Mouse (Mus musculus): ENCODE data around the gene Klf4. TPM values are rescaled to one million over a fixed set of nuclear protein-coding genes. Genes with fewer than 3 reads are reported as not detected.
A peak's percentile ranks its signal among the peaks of the same experiment; 100 is the strongest.

Klf4 gene
- total RNA-seq (2017) = 12.3 and 17.2 TPM in 2 replicates

GRCm38 (mm10) chr4:55532407-55533195 is at the start of gene Klf4:
Gene Klf4, minus strand, starts transcription at chr4:55532466.
- ATAC-seq (replicated peaks in 1 of 2; ENCODE audit: insufficient read depth in 1 of 2, low FRiP score in 2 of 2, low TSS enrichment in 1 of 2, low read depth in 1 of 2, poor library complexity in 2 of 2, severe bottlenecking in 2 of 2) = peak; percentile 44 to 50

DNA sequence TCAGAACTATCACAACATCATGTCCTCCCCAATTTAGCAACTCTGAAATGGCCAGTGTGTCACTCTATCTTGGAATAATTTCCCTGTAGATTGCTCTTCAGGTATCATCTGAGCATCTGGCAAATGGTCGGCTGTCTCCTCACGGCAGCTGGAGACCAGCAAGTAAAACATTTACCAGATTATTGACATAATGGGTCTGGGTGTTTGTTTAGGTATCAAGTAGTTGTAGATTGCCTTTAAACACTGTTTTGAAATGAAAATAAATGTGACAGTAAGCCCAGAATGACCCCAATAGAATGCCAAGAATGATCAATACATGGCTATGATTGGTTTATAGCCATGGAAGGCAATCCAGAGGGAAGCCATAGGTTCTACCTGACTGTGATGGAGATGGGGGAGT is 39.2 kb upstream of the Klf4 start:
- ATAC-seq (replicated peaks in 1 of 2; ENCODE audit: insufficient read depth in 1 of 2, low FRiP score in 2 of 2, low TSS enrichment in 1 of 2, low read depth in 1 of 2, poor library complexity in 2 of 2, severe bottlenecking in 2 of 2) = no peak

DNA sequence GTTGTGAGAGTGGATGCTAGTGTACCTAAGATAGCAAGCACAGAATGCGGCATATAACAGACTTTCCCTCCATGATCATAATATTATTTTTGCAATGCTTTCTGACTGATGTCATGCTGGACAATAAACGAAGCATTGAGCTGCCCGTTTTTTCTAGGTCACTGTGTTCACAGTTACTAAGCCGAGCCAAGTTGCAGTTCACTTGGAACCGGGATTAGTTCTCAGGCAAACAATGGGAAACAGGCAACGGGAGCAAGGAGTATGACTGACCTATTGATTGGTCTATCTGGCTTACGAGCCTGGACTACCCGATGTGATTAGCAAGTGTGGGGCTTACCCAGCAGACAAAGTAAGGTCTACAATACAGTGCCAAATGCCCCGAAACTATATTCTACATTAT is 35.7 kb upstream of the Klf4 start:
- ATAC-seq (replicated peaks in 1 of 2; ENCODE audit: insufficient read depth in 1 of 2, low FRiP score in 2 of 2, low TSS enrichment in 1 of 2, low read depth in 1 of 2, poor library complexity in 2 of 2, severe bottlenecking in 2 of 2) = no peak

DNA sequence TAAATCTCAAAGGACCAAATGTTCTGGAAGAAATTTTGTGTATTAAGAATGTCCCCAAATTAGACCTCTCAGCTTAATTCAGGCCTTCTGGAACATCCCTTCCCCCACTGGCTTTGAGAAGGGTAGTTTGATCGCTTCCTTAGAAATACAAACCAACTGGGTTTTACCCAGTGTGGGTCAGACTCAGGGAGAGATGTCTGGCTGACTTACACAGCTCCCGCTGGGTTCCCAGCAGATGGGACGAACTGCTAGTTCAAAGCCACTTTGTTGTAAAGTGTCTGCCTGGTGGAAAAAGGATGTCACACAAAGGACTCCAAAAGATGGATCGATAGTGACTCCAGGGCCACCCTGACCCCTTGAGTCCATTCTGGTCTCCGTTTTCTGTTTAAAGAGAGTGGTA is 35.3 kb upstream of the Klf4 start:
- ATAC-seq (replicated peaks in 1 of 2; ENCODE audit: insufficient read depth in 1 of 2, low FRiP score in 2 of 2, low TSS enrichment in 1 of 2, low read depth in 1 of 2, poor library complexity in 2 of 2, severe bottlenecking in 2 of 2) = no peak

DNA sequence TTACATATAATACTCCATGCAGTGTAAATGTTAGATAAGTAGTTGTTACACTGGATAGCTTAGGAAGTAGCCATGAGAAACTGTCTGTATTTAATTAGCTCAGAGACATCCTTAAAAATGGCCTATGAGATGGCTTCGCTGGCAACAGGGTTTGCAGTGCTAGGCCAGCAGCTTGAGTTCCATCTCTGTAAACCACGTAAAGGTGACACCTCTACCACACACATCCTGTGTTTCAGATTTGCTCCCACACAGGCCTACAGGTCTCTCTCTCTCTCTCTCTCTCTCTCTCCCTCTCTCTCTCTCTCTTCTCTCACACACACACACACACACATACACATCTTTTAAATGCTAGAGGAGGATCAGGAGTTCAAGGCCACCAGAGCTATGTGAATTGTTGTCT is 32.1 kb upstream of the Klf4 start:
- ATAC-seq (replicated peaks in 1 of 2; ENCODE audit: insufficient read depth in 1 of 2, low FRiP score in 2 of 2, low TSS enrichment in 1 of 2, low read depth in 1 of 2, poor library complexity in 2 of 2, severe bottlenecking in 2 of 2) = no peak

- no peak for ATAC-seq (replicated peaks in 1 of 2; ENCODE audit: insufficient read depth in 1 of 2, low FRiP score in 2 of 2, low TSS enrichment in 1 of 2, low read depth in 1 of 2, poor library complexity in 2 of 2, severe bottlenecking in 2 of 2)
Measured at GRCm38 (mm10) chr4:55563050-55563449, 30.8 kb upstream of the Klf4 start.

GRCm38 (mm10) chr4:55562062-55562461 is 29.8 kb upstream of the Klf4 start:
- no peak for ATAC-seq (replicated peaks in 1 of 2; ENCODE audit: insufficient read depth in 1 of 2, low FRiP score in 2 of 2, low TSS enrichment in 1 of 2, low read depth in 1 of 2, poor library complexity in 2 of 2, severe bottlenecking in 2 of 2)

DNA sequence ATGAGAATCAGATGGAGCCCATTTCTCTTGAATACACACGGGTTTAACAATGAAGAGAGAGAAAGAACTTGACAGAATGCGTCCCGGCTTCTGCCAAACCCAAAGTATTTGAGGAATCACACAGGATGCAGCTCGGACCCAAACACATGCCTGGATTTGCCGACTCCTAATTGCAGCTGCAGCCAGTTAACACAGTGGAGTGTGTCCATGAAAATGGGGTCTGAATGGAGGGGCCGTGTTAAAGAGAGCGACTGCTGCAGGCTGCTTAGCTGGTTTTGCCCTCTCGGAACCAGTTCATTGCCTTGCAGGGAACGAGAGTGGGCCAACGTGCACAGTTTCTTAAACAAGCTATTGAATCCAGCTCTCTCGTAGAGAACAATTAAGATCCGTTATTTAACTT is 14.6 kb upstream of the Klf4 start:
- no peak for ATAC-seq (replicated peaks in 1 of 2; ENCODE audit: insufficient read depth in 1 of 2, low FRiP score in 2 of 2, low TSS enrichment in 1 of 2, low read depth in 1 of 2, poor library complexity in 2 of 2, severe bottlenecking in 2 of 2)

DNA sequence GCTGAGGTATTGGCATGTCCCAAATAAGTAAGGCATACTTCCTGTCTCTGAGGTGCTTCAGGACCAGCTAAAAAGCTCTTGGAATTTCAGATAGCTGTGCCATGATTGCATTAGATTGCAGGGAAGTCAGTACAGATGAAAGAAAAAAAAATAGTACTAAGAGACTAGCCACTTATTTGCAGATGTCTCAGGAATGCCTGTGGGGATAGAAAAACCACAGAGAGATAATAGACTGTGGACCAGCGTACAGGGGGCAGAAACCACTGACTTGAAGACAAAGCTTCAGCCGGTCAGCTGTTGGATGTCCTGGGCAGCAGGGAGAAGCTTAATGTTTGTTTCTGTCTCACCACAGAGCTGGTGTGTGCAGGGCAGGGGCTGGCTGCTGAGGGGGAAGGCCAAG is 10.5 kb upstream of the Klf4 start:
- ATAC-seq (replicated peaks in 1 of 2; ENCODE audit: insufficient read depth in 1 of 2, low FRiP score in 2 of 2, low TSS enrichment in 1 of 2, low read depth in 1 of 2, poor library complexity in 2 of 2, severe bottlenecking in 2 of 2) = no peak

DNA sequence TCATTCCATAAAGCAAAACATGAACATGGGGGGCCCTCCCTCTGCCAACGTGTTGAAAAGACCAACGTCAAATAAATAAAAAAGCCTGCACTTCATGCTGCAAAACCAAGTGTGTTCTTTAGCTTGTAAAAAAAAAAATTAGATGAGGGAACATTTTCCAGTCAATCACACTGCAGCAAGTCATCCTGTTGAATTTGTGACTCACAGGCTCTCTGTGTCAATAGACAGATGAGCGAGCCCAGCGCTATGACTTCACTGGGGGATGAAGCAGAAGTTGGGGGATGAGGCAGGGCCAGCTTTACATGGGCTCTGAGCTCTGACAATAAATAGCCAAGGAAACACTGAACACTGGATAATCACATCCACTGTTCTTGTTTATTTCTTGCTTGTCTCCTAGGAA is 9.4 kb upstream of the Klf4 start:
- no peak for ATAC-seq (replicated peaks in 1 of 2; ENCODE audit: insufficient read depth in 1 of 2, low FRiP score in 2 of 2, low TSS enrichment in 1 of 2, low read depth in 1 of 2, poor library complexity in 2 of 2, severe bottlenecking in 2 of 2)

GRCm38 (mm10) chr4:55541221-55541620 is 9.0 kb upstream of the Klf4 start:
- ATAC-seq (replicated peaks in 1 of 2; ENCODE audit: insufficient read depth in 1 of 2, low FRiP score in 2 of 2, low TSS enrichment in 1 of 2, low read depth in 1 of 2, poor library complexity in 2 of 2, severe bottlenecking in 2 of 2) = no peak

GRCm38 (mm10) chr4:55535012-55535411 is 2.7 kb upstream of the Klf4 start:
- no peak for ATAC-seq (replicated peaks in 1 of 2; ENCODE audit: insufficient read depth in 1 of 2, low FRiP score in 2 of 2, low TSS enrichment in 1 of 2, low read depth in 1 of 2, poor library complexity in 2 of 2, severe bottlenecking in 2 of 2)

DNA sequence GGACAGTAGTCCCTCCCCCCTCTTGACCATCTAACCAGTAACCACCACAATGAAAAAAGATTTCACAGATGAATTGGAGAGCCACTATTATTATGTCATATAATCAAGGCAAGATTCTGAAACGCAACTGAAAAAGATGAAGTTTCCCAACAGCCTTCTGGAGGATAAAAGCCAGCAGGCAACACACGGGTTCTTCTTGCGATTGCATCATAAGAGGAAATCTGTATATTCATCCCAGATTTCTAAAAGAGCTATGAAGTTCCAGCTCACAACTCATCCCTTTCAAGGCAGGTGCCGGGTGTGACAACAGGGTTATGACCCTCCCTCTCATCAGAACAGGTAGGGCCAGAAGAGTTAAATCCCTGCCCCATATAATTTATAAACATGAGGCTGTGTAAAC is 2.2 kb upstream of the Klf4 start:
- no peak for ATAC-seq (replicated peaks in 1 of 2; ENCODE audit: insufficient read depth in 1 of 2, low FRiP score in 2 of 2, low TSS enrichment in 1 of 2, low read depth in 1 of 2, poor library complexity in 2 of 2, severe bottlenecking in 2 of 2)

GRCm38 (mm10) chr4:55533803-55534254 is 1.6 kb upstream of the Klf4 start:
- no peak for ATAC-seq (replicated peaks in 1 of 2; ENCODE audit: insufficient read depth in 1 of 2, low FRiP score in 2 of 2, low TSS enrichment in 1 of 2, low read depth in 1 of 2, poor library complexity in 2 of 2, severe bottlenecking in 2 of 2)

DNA sequence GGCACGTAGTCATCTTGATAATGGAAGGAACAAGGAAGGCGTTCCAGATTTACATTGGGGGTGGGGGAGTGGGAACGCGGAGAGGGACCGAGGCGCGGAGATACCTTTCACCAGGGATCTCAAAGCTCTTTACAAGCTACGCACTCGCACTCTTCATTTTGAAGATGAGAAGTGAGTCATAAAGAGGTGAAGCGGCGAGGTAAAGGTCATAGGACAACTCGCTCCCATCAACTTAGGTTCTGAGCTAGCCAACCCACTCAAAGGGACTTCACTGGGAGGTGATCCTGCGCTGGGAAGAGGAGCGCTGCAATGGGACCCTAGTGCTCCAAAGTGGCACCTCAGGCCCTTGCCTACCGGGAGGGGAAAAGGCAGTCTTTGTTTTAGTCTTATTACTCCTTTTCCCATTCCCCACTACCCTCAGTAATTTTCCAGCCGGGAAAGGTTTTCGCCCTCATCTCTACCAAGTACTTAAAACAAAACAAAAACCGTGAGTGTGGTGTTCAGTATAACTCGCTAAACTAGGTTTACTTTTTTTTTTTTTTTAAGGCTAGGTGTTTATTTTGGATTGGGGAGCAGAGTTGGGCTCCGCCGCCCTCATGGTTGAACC is 1.0 kb upstream of the Klf4 start:
- ATAC-seq (replicated peaks in 1 of 2; ENCODE audit: insufficient read depth in 1 of 2, low FRiP score in 2 of 2, low TSS enrichment in 1 of 2, low read depth in 1 of 2, poor library complexity in 2 of 2, severe bottlenecking in 2 of 2) = no peak

- no peak for ATAC-seq (replicated peaks in 1 of 2; ENCODE audit: insufficient read depth in 1 of 2, low FRiP score in 2 of 2, low TSS enrichment in 1 of 2, low read depth in 1 of 2, poor library complexity in 2 of 2, severe bottlenecking in 2 of 2)
Measured at GRCm38 (mm10) chr4:55531856-55532406, 335 bp downstream of the Klf4 start.

DNA sequence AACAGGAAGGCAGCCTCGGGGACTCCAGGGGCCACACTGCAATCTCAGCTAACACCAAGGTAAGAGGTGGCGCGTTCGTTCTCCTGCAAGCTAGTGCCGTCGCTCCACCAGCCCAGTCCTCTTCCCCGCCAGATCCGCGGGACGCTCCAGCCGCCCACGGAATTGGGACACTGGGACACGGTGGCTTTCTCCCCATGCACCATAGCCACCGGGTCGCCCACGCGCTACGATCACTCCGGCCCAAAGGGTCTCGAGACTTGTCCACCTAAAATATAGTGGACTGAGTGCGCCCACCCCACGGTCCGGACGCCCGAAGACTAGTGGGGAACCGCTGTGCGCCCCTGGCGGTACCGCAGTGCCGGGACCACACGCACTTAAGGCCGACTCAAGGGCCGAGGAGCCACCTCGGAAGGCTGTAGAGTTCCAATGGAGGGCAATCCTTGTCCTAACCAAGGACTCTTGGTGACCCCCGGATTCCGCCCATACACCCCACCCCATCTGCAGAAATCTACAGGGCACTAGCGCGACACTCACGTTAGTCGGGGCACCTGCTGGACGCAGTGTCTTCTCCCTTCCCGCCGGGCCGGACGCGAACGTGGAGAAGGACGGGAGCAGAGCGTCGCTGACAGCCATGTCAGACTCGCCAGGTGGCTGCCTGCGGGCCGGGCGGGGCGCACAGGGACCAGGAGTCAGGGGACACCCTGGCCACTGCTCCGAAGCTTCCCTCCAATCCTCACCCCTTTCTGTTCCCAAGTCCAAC is 990 bp downstream of the Klf4 start:
- ATAC-seq (replicated peaks in 1 of 2; ENCODE audit: insufficient read depth in 1 of 2, low FRiP score in 2 of 2, low TSS enrichment in 1 of 2, low read depth in 1 of 2, poor library complexity in 2 of 2, severe bottlenecking in 2 of 2) = peak in 1 of 2 experiments; percentile 23; a peak in 2 of 4 replicates

- 0 out of 4 replicates have a peak, but pooled peaks of 1 of the 2 experiments have one; percentile 11 for ATAC-seq (replicated peaks in 1 of 2; ENCODE audit: insufficient read depth in 1 of 2, low FRiP score in 2 of 2, low TSS enrichment in 1 of 2, low read depth in 1 of 2, poor library complexity in 2 of 2, severe bottlenecking in 2 of 2)
Measured at GRCm38 (mm10) chr4:55530731-55531095, 1.6 kb downstream of the Klf4 start.

All from hematopoietic stem cell, adult 5-6 weeks (primary cell).